Mouse (Mus musculus) limb, embryonic 11.5 days (tissue): ENCODE measurements around the gene Mov10. TPM values are rescaled to one million over a fixed set of nuclear protein-coding genes. Genes with fewer than 3 reads are reported as not detected.
"Not testable (repeated sequence)": the region's sequence is repeated elsewhere in the genome, so short reads cannot be mapped to it uniquely, and the experiment has no call there.

Source experiments
- ATAC-seq: fragments of 200-750 bp; cut with Nextera tagmentation; 2 replicates; pipeline ENCODE4 v1.8.0; 2017; ENCODE audit warnings: low read depth; ENCODE audit not compliant: insufficient number of reproducible peaks, low FRiP score, low TSS enrichment
- DNase-seq: peaks from one replicate; pipeline ENCODE4 v3.0.0-alpha.2; 2015; ENCODE audit warnings: low spot score
- H3K27ac ChIP-seq: fragments of 300-500 bp; sonication (generic); replicated peaks from 2 replicates; pipeline ENCODE4 v1.5.1; 2014; ENCODE audit warnings: low read depth, mild to moderate bottlenecking, low read length
- H3K27me3 ChIP-seq: fragments of 300-500 bp; sonication (generic); 2 replicates; pipeline ENCODE4 v1.6.1; 2014; ENCODE audit warnings: mild to moderate bottlenecking, low read length, mixed read lengths; ENCODE audit not compliant: control insufficient read depth, insufficient read depth
- H3K36me3 ChIP-seq: fragments of 300-500 bp; sonication (generic); 2 replicates; pipeline ENCODE4 v1.6.1; 2014; ENCODE audit warnings: mild to moderate bottlenecking, low read length, moderate library complexity, mixed read lengths; ENCODE audit not compliant: control insufficient read depth, insufficient read depth
- H3K4me1 ChIP-seq: fragments of 300-500 bp; sonication (generic); 2 replicates; pipeline ENCODE4 v1.6.1; 2014; ENCODE audit warnings: low read length, mixed read lengths; ENCODE audit not compliant: control insufficient read depth, insufficient read depth
- H3K4me2 ChIP-seq: fragments of 300-500 bp; sonication (generic); 2 replicates; pipeline ENCODE4 v1.6.1; 2014; ENCODE audit warnings: low read depth, mild to moderate bottlenecking, moderate library complexity; ENCODE audit not compliant: severe bottlenecking
- H3K4me3 ChIP-seq: fragments of 300-500 bp; sonication (generic); 2 replicates; pipeline ENCODE4 v1.5.1; 2014; ENCODE audit warnings: low read depth, low read length
- H3K9ac ChIP-seq: fragments of 300-500 bp; sonication (generic); 2 replicates; pipeline ENCODE4 v1.6.1; 2014; ENCODE audit warnings: mild to moderate bottlenecking, low read length
- H3K9me3 ChIP-seq: fragments of 300-500 bp; sonication (generic); 2 replicates; pipeline ENCODE4 v1.6.1; 2016; ENCODE audit warnings: low read length; ENCODE audit not compliant: control insufficient read depth
- WGBS: fragments of 180-500 bp; shearing (Covaris S2); extraction: QIAGEN DNeasy Blood & Tissue Kit; methylation state at CpG from one replicate; pipeline ENCODE4 v1.1.7; 2014; 5-methylcytosine and 5-hydroxymethylcytosine counted together
- polyA plus RNA-seq: library from polyadenylated mRNA; unstranded; fragments of >200 nt; fragmentation: Nextera tagmentation; extraction: Ambion mirVana; gene quantifications from 2 replicates; pipeline ENCODE4 v1.2.1, GENCODE M21; 2014

The Mov10 gene
- polyA plus RNA-seq, 1 experiment from 2014 or later: 61.4 TPM

- Histone ChIP-seq H3K4me3 (no peak overlapping the region), H3K9me3 (no peaks in the 10 kb centered on the region), H3K4me2 (no peak overlapping the region), H3K27me3 (no peaks in the 10 kb centered on the region), H3K27ac (no peak overlapping the region), H3K9ac (no peak overlapping the region), H3K4me1 (peaks cover 12% of the 10 kb centered on the region), H3K36me3 (no peaks in the 10 kb centered on the region)
- DNase-seq (no peak), ATAC-seq (no peak)
- WGBS: 91% methylated on average over 2 of the region's 2 CpGs
Observed at GRCm38 (mm10) chr3:104815346-104815745, 3.0 kb downstream of the Mov10 start.

- Histone ChIP-seq H3K36me3 (no peaks in the 10 kb centered on the region), H3K27me3 (no peaks in the 10 kb centered on the region), H3K9ac (no peak overlapping the region), H3K4me2 (no peak overlapping the region), H3K4me3 (no peak overlapping the region), H3K9me3 (no peaks in the 10 kb centered on the region), H3K27ac (no peak overlapping the region), H3K4me1 (peaks cover 12% of the 10 kb centered on the region)
- ATAC-seq (no peak), DNase-seq (no peak)
- WGBS: 100% methylated on average over 1 of the region's 1 CpGs
Observed at GRCm38 (mm10) chr3:104814746-104815145, 3.6 kb downstream of the Mov10 start.

DNA sequence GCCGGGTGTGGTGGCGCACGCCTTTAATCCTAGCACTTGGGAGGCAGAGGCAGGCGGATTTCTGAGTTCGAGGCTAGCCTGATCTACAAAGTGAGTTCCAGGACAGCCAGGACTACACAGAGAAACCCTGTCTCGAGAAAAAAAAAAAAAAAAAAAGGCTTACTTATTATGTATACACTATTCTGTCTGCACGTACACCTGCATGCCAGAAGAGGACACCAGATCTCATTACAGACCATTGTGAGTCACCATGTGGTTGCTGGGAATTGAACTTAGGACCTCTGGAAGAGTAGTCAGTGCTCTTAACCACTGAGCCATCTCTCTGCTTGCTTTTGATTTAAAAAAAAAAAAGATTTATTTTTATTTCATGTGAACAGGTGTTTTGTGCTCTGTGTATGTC lies 5.1 kb downstream of the Mov10 start:
- 93% methylated on average over 7 of the region's 7 CpGs for WGBS
- not testable (repeated sequence) for DNase-seq

GRCm38 (mm10) chr3:104812254-104812653 lies 6.1 kb downstream of the Mov10 start:
- Histone ChIP-seq H3K27ac (no peak overlapping the region), H3K4me3 (no peak overlapping the region), H3K9me3 (no peaks in the 10 kb centered on the region), H3K4me2 (no peak overlapping the region), H3K9ac (no peak overlapping the region), H3K27me3 (no peaks in the 10 kb centered on the region), H3K36me3 (no peaks in the 10 kb centered on the region), H3K4me1 (peaks cover 6% of the 10 kb centered on the region)
- 89% methylated on average over 4 of the region's 4 CpGs for WGBS
- no peak for ATAC-seq
- no peak for DNase-seq

More for the DNA sequence above, 5.1 kb downstream of the Mov10 start:
- H3K4me1 ChIP-seq, ATAC-seq, H3K9me3 ChIP-seq, H3K36me3 ChIP-seq, H3K27me3 ChIP-seq, H3K27ac ChIP-seq, H3K9ac ChIP-seq, H3K4me3 ChIP-seq, H3K4me2 ChIP-seq: not testable (repeated sequence)

- Histone ChIP-seq H3K4me1 (peaks cover 3% of the 10 kb centered on the region), H3K9ac (no peak overlapping the region), H3K9me3 (no peaks in the 10 kb centered on the region), H3K4me2 (no peak overlapping the region), H3K27ac (no peak overlapping the region), H3K4me3 (no peak overlapping the region), H3K36me3 (no peaks in the 10 kb centered on the region), H3K27me3 (no peaks in the 10 kb centered on the region)
- ATAC-seq: no peak
- WGBS: 23% methylated on average over 3 of the region's 3 CpGs
- no peak for DNase-seq
Observed at GRCm38 (mm10) chr3:104811752-104812151, 6.6 kb downstream of the Mov10 start.

GRCm38 (mm10) chr3:104805539-104805938 lies 12.8 kb downstream of the Mov10 start:
- no peak overlapping the region for H3K27ac ChIP-seq
- peaks cover 12% of the 10 kb centered on the region for H3K36me3 ChIP-seq
- 84% methylated on average over 9 of the region's 9 CpGs for WGBS
- H3K4me2 ChIP-seq: no peak overlapping the region
- H3K4me1 ChIP-seq: no peaks in the 10 kb centered on the region
- H3K9me3 ChIP-seq: no peaks in the 10 kb centered on the region
- H3K27me3 ChIP-seq: no peaks in the 10 kb centered on the region
- ATAC-seq (no peak), DNase-seq (no peak)
- no peak overlapping the region for H3K4me3 ChIP-seq
- H3K9ac ChIP-seq: no peak overlapping the region

DNA sequence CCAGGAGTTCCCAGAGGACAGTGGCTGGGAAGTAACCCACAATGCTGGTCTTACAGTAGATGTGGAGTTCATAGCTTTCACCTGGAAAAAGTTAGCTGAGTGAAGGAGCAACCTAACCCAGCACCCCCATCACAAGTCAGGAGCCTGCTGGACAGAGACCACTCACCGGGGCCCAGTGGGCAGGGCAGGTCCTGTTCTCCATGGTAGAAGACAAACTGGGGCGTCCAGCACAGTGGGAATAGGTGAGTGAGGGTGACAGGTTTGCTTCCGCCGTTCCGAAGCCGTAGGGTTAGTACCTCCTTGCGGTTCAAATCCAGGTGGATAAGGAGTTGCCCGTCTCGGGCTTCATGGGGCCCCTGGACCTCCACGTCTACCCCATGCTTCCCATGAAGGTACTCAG lies 14.1 kb downstream of the Mov10 start:
- no peak overlapping the region for H3K4me3 ChIP-seq
- peaks cover 19% of the 10 kb centered on the region for H3K36me3 ChIP-seq
- ATAC-seq (no peak), DNase-seq (no peak)
- H3K4me2 ChIP-seq: no peak overlapping the region
- no peaks in the 10 kb centered on the region for H3K9me3 ChIP-seq
- no peaks in the 10 kb centered on the region for H3K27me3 ChIP-seq
- H3K4me1 ChIP-seq: no peaks in the 10 kb centered on the region
- no peak overlapping the region for H3K27ac ChIP-seq
- 90% methylated on average over 10 of the region's 10 CpGs for WGBS
- H3K9ac ChIP-seq: no peak overlapping the region

DNA sequence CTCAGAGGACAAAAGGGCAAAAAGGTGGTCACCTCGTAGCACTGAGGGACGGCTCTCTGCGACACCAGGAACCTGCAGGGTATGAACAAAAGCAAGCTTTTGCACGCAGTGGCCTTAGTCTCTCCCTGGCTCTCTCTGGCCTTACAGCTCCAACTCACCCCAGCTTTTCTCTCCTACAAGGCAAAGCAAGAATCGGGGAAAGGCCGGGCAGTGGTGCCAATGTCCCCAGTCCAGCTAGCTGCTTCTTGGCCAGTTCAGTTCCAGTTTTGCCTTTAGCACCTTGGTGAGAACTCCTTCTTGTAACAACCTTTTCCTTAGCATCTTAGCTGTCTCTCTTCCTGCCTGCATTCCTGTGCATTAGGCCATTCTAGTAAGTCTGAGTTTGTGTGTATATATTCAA lies 16.9 kb downstream of the Mov10 start:
- no peaks in the 10 kb centered on the region for H3K27me3 ChIP-seq
- no peak overlapping the region for H3K4me2 ChIP-seq
- H3K9ac ChIP-seq: no peak overlapping the region
- WGBS: 89% methylated on average over 6 of the region's 6 CpGs
- ATAC-seq (no peak), DNase-seq (no peak)
- H3K4me3 ChIP-seq: no peak overlapping the region
- no peaks in the 10 kb centered on the region for H3K9me3 ChIP-seq
- no peaks in the 10 kb centered on the region for H3K4me1 ChIP-seq
- H3K27ac ChIP-seq: no peak overlapping the region
- peaks cover 25% of the 10 kb centered on the region for H3K36me3 ChIP-seq

GRCm38 (mm10) chr3:104800681-104801080 lies 17.7 kb downstream of the Mov10 start:
- H3K9ac ChIP-seq: no peak overlapping the region
- DNase-seq (no peak), ATAC-seq (no peak)
- H3K27ac ChIP-seq: no peak overlapping the region
- H3K4me1 ChIP-seq: peaks cover 5% of the 10 kb centered on the region
- 96% methylated on average over 11 of the region's 11 CpGs for WGBS
- no peaks in the 10 kb centered on the region for H3K27me3 ChIP-seq
- H3K4me2 ChIP-seq: no peak overlapping the region
- no peak overlapping the region for H3K4me3 ChIP-seq
- H3K9me3 ChIP-seq: no peaks in the 10 kb centered on the region
- H3K36me3 ChIP-seq: peaks cover 29% of the 10 kb centered on the region
